Mouse (Mus musculus) embryonic fibroblast, embryonic 13.5 days (primary cell): Measurements from ENCODE around the gene Son.

Experiments
- CTCF ChIP-seq: IDR thresholded peaks from 2 replicates; pipeline ENCODE4 v1.5.1; 2011; ENCODE audit warnings: mild to moderate bottlenecking, control low read depth, low read length, moderate library complexity, borderline replicate concordance; ENCODE audit not compliant: insufficient read depth
- POLR2A ChIP-seq: IDR thresholded peaks from 2 replicates; pipeline ENCODE4 v1.6.1; 2011; ENCODE audit warnings: low read depth, mild to moderate bottlenecking, control low read depth, low read length, moderate library complexity

DNA sequence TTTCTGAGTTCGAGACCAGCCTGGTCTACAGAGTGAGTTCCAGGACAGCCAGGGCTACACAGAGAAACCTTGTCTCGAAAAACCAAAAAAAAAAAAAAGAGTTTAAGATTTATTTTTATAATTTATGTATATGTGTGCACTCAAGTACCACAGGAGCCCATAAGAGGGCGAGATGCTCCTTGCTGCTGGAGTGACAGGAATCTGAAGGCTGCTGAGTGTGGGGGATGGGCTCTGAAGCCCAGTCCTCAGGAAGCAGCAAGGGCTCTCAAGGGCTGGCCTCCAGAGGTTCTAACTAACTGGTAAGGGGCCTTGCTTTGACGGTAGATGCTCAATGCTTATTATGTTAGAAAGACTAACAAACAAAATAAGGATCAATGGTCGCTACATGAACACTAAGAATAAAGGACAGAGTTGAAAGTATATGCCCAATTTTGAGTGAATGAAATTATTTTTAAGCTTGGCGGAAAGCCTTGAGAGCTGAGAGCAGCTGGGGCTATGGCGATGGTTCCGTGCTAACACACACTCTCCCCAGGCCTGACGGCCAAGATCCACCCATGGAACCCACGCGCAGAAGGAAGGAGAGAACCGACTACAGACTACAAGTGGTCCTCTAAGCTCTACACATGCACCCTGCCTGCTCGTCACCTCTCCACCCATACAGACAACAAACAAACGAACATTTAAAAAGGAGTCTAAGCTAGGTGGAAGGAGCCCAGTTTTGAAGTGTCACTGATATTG lies 57.5 kb downstream of the Son start:
- no peak for TF ChIP-seq POLR2A
- TF ChIP-seq CTCF: 0 out of 2 replicates have a peak, but pooled peaks have one; percentile 20
